Mouse (Mus musculus) left cerebral cortex, postnatal 4 days (tissue): ENCODE measurements around the gene Ccdc175. TPM values are rescaled to one million over a fixed set of nuclear protein-coding genes. Genes with fewer than 3 reads are reported as not detected.

Experiments used
- microRNA-seq: library from miRNA; unstranded; fragments of <30 nt; microRNA quantifications from one replicate; pipeline ENCODE4 v1.2.0, GENCODE M21; 2022
- total RNA-seq, 2 experiments: library from RNA; stranded (reverse); gene quantifications; 2 replicates each; pipeline ENCODE4 v1.2.3; 2021

The Ccdc175 gene
- total RNA-seq, 2 experiments from 2014 or later = not detected

Small RNAs within 50 kb of the gene (microRNA-seq; reads per million reads assigned to microRNA genes)
- gene Gm24466 = not detected

Other genes with a start within 250 kb of the Ccdc175 start
- 10 to 100 TPM; 12.9 to 14.3 TPM for gene Gpr135, start 113.9 kb downstream of the Ccdc175 start, total RNA-seq
- 1 to 10 TPM; 5.3 to 8.0 TPM for gene L3hypdh, start 99.6 kb downstream of the Ccdc175 start, total RNA-seq
- 10 to 100 TPM; 58.5 to 64.0 TPM for gene Jkamp, start 99.4 kb downstream of the Ccdc175 start, total RNA-seq
- gene Rtn1, start 224.0 kb upstream of the Ccdc175 start, total RNA-seq = 1,000 to 10,000 TPM; 1,597 to 1,728 TPM